In genomic region chr7:107568971-107569370, GRCm38 (mm10) we compare ENCODE assay signal across 13 mouse cellular contexts. TPM values are rescaled to one million over a fixed set of nuclear protein-coding genes. Genes with fewer than 3 reads are reported as not detected.
DNase-seq lines count a peak whose midpoint lies in the region; ATAC-seq lines count a peak whose summit lies in the region.
"Had no signal": no experiment of that assay in that cellular context is flagged by ENCODE, and none has a peak within 500 bp of the region (broad histone marks: within the 10 kb centered on the region; RNA-seq: fewer than 3 reads in every experiment).

No protein-coding gene starts in this region.

- no peak for ATAC-seq in hindbrain, embryonic 13.5 days (ENCODE audit: low FRiP score)
- no peak for ATAC-seq in hindbrain, embryonic 11.5 days (ENCODE audit: low FRiP score)
- ATAC-seq: forebrain, embryonic 13.5 days; inflammation-experienced regulatory T-cells, adult 6 months had no signal

- no peaks in the 10 kb centered on the region for H3K36me3 ChIP-seq in hindbrain, embryonic 13.5 days
- H3K36me3 ChIP-seq in hindbrain, embryonic 11.5 days (ENCODE audit: control insufficient read depth, insufficient read depth, low read length): no peaks in the 10 kb centered on the region

- H3K27ac ChIP-seq in hindbrain, embryonic 13.5 days: no peak overlapping the region
- no peak overlapping the region for H3K27ac ChIP-seq in hindbrain, embryonic 11.5 days (ENCODE audit: low read depth, low read length)
- H3K27ac ChIP-seq: forebrain, embryonic 13.5 days had no signal

- 78% methylated on average over 4 of the region's 4 CpGs for WGBS in hindbrain, embryonic 13.5 days
- WGBS in hindbrain, embryonic 11.5 days: 70% methylated on average over 4 of the region's 4 CpGs

- no peaks in the 10 kb centered on the region for H3K27me3 ChIP-seq in hindbrain, embryonic 13.5 days
- no peaks in the 10 kb centered on the region for H3K27me3 ChIP-seq in hindbrain, embryonic 11.5 days (ENCODE audit: control insufficient read depth, insufficient read depth, low read length)
- H3K27me3 ChIP-seq: forebrain, embryonic 13.5 days; megakaryocyte, embryonic 14.5 days had no signal

- no peak overlapping the region for H3K4me3 ChIP-seq in hindbrain, embryonic 13.5 days
- no peak overlapping the region for H3K4me3 ChIP-seq in hindbrain, embryonic 11.5 days (ENCODE audit: low read depth, low read length)
- H3K4me3 ChIP-seq: forebrain, embryonic 13.5 days; megakaryocyte, embryonic 14.5 days had no signal

- H3K9ac ChIP-seq in hindbrain, embryonic 13.5 days: no peak overlapping the region
- H3K9ac ChIP-seq in hindbrain, embryonic 11.5 days (ENCODE audit: low read depth, low read length): no peak overlapping the region
- H3K9ac ChIP-seq: forebrain, embryonic 13.5 days had no signal

- H3K4me2 ChIP-seq in hindbrain, embryonic 13.5 days: peak overlapping the region; percentile 17; the same call in 1 of the 2 replicates
- H3K4me2 ChIP-seq in hindbrain, embryonic 11.5 days (replicated peaks; ENCODE audit: low read depth, low read length): no peak overlapping the region
- H3K4me2 ChIP-seq: forebrain, embryonic 13.5 days had no signal

- no peaks in the 10 kb centered on the region for H3K9me3 ChIP-seq in hindbrain, embryonic 13.5 days
- no peaks in the 10 kb centered on the region for H3K9me3 ChIP-seq in hindbrain, embryonic 11.5 days (ENCODE audit: control insufficient read depth, low read length)

- DNase-seq in hindbrain, embryonic 11.5 days (ENCODE audit: low spot score): no peak
- DNase-seq in MN1 (ENCODE audit: low spot score): peak; percentile 52
- DNase-seq in cerebellum, postnatal 14 days: peak; percentile 31 to 53
- peak; percentile 7 for DNase-seq in kidney, postnatal 14 days
- DNase-seq in spleen, postnatal 14 days (ENCODE audit: low spot score in 2 of 2): no peak
- no peak for DNase-seq in left cerebral cortex, adult 9 months (ENCODE audit: low spot score in 2 of 2)
- no peak for DNase-seq in yolk sac, embryonic 10.5 days (ENCODE audit: low spot score)
- DNase-seq: adrenal gland, postnatal 25 days had no signal

- no peaks in the 10 kb centered on the region for H3K4me1 ChIP-seq in hindbrain, embryonic 13.5 days (replicated peaks)
- H3K4me1 ChIP-seq in hindbrain, embryonic 11.5 days (replicated peaks; ENCODE audit: control insufficient read depth, insufficient read depth, low read length): no peaks in the 10 kb centered on the region
- H3K4me1 ChIP-seq: forebrain, embryonic 13.5 days had no signal

RNA-seq across cellular contexts. Expression of gene Olfml1, which starts 1.7 kb away (rescaled TPM):
- 4.1 and 4.3 TPM in 2 replicates for polyA plus RNA-seq in hindbrain, embryonic 13.5 days (2015; fragmentation: Nextera tagmentation; extraction: Ambion mirVana)
- 10.7 and 11.4 TPM in 2 replicates for polyA plus RNA-seq in hindbrain, embryonic 11.5 days (2014; fragmentation: Nextera tagmentation; extraction: Ambion mirVana)
- polyA plus RNA-seq: inflammation-experienced regulatory T-cells, adult 6 months had no signal

RNA-seq across cellular contexts. Expression of gene Ppfibp2, which starts 26.0 kb away (rescaled TPM):
- polyA plus RNA-seq in hindbrain, embryonic 13.5 days (2015; fragmentation: Nextera tagmentation; extraction: Ambion mirVana): 2.1 and 2.4 TPM in 2 replicates
- polyA plus RNA-seq in hindbrain, embryonic 11.5 days (2014; fragmentation: Nextera tagmentation; extraction: Ambion mirVana): 5.0 and 5.1 TPM in 2 replicates

RNA-seq across cellular contexts. Expression of gene 5330417H12Rik, which starts 56.0 kb away (rescaled TPM):
- not detected in 2 replicates for polyA plus RNA-seq in hindbrain, embryonic 13.5 days (2015; fragmentation: Nextera tagmentation; extraction: Ambion mirVana)
- not detected in 2 replicates for polyA plus RNA-seq in hindbrain, embryonic 11.5 days (2014; fragmentation: Nextera tagmentation; extraction: Ambion mirVana)
- polyA plus RNA-seq: forebrain, embryonic 13.5 days; inflammation-experienced regulatory T-cells, adult 6 months; thymus, postnatal 0 days had no signal

Comparison
In these comparisons a context has a peak if more than half of its experiments do, and no peak if none do; other contexts are left out.
1. DNase-seq: peak in MN1 (single experiment), cerebellum, postnatal 14 days (2 of 2) and kidney, postnatal 14 days (single experiment); none in hindbrain, embryonic 11.5 days (single experiment), spleen, postnatal 14 days (0 of 2), left cerebral cortex, adult 9 months (0 of 2) and yolk sac, embryonic 10.5 days (single experiment).